Mouse (Mus musculus) fibroblast of lung, adult 2 months (primary cell): ENCODE data around the gene Hmgxb4.
A peak's percentile ranks its signal among the peaks of the same experiment; 100 is the strongest.
"Not testable (repeated sequence)": the region's sequence is repeated elsewhere in the genome, so short reads cannot be mapped to it uniquely, and the experiment has no call there.

Experiments used
- DNase-seq: peaks from one replicate; pipeline ENCODE4 v3.0.0-alpha.2; 2011; ENCODE audit warnings: low read depth

Gene Hmgxb4

GRCm38 (mm10) chr8:74993081-74993474 is at the start of gene Hmgxb4:
TSS of gene Hmgxb4 (plus strand) at chr8:74993356.
- no peak for DNase-seq

GRCm38 (mm10) chr8:74949445-74949844 is 43.7 kb upstream of the Hmgxb4 start:
- DNase-seq = no peak

DNA sequence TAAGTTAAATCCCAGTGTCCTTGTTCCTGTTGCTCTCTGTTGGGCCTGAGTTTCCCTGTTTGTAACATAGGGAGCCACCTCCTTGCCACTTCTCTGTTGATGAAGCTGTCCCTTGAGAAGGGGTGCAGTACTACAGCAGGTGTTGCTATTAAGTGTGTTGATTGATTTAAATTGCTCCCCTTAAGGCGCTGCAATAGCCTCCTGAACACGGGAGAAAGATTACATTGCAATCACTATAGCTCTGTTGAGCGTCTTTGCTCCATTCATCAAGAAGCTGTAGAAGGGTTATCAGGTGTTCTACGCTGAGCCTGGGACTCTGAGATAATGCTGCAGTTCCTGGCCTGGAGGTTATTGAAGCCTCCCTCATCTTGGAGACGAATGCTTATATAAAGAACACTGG is 29.2 kb upstream of the Hmgxb4 start:
- no peak for DNase-seq

- DNase-seq = not testable (repeated sequence)
Observed at GRCm38 (mm10) chr8:74970286-74970685, 22.9 kb upstream of the Hmgxb4 start.

DNA sequence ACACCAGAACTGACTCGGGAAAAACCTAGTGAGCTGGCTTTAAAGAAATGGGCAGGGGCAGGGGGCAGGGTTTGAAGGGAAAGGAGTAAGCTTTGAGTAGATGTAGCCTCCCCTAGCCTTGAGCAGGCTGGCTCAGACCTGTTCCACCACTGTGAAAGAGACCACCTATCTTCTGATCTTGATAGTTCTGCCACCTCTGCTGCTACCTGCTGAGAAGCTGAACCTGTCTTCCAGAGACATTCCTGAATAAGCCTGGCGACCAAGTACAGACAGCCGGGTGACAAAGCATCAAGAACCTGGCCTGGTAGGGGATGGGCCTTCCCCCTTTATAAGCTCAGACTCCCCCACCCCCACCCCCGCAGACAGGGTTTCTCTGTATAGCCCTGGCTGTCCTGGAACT is 21.5 kb upstream of the Hmgxb4 start:
- no peak for DNase-seq

- no peak for DNase-seq
Observed at GRCm38 (mm10) chr8:74972322-74972883, 20.8 kb upstream of the Hmgxb4 start.

GRCm38 (mm10) chr8:74973121-74973869 is 19.9 kb upstream of the Hmgxb4 start:
- DNase-seq = no peak

DNA sequence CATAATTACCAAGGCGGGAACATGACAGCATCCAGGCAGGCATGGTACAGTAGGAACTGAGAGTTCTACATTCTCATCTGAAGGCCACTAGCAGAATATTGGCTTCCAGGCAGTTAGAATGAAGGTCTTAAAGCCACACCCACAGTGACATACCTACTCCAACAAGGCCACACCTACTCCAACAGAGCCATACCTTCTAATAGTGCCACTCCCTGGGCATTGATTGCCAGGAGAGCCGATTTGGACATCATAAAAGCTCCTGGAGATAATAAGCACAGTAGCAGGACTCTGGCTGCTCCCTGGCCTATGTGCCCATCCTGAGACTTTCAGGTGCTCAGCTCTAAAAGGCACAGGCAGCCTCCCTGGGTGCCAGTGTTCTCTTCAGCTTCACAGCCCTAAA is 19.3 kb upstream of the Hmgxb4 start:
- no peak for DNase-seq

- no peak for DNase-seq
Observed at GRCm38 (mm10) chr8:74977427-74977826, 15.7 kb upstream of the Hmgxb4 start.

DNA sequence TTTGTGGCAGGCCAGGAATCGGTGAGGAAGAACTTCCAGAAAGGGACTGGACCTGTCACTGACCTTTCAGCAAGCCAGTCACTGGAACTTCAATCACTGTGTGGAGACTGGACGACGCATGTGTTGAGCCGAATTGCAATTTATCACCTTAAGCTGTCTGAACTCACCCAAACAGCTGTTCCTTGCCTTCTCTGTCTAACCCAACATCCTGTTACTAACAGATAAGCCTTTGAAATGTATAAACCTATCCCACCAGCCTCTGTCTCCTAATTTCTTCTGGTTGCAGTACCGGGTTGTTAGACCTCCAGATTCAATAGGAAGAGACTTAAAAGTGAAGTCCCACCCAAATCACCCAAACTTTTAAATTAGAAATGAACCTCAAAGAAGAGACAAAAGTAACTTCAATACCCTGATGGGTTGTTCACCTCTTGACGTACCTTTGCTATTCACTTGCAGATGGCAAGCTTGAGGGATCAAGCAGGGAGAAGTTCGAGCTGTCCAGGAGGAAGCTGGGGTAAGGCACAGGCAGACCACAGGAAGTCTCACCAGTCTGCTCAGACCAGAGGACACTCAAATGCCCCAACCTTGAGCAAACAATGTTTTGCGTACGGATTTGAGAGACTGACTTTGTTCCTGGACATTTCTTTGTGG is 13.0 kb upstream of the Hmgxb4 start:
- DNase-seq = no peak

DNA sequence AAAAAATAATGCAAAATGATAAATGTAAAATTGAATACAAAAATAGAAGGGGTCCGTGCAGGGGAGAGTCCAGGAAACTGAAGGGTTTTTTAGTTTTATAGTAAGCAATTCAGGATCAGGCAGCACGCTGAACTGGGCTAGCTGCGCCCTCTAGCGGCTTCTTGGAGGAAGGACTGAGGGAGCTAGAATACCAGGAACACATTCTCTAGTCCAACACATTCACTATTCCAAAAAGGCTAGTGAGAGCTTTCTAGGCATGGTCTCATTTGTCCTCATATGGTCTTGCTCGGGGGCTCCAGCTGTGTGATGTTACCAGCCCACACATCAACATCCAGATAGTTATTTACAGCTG is 12.5 kb upstream of the Hmgxb4 start:
- no peak for DNase-seq

DNA sequence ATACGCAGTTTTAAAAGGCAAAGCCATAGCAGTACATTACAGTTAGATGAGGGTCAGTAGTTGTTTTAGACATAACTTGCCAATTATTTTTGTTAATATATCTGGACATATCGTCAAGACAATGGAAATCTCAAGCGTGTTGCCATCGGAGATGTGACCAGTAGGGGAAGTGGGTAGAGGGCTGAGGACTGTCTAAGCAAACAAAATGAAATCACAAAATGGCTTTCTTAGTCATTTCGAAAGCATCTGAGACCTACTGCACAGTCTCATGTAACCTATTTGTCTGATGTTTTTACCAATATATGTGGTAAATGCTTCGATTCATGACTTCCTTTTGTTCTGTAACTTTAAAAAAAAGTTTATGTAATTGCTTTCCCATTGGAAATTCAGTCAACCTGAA is 11.3 kb upstream of the Hmgxb4 start:
- no peak for DNase-seq

DNA sequence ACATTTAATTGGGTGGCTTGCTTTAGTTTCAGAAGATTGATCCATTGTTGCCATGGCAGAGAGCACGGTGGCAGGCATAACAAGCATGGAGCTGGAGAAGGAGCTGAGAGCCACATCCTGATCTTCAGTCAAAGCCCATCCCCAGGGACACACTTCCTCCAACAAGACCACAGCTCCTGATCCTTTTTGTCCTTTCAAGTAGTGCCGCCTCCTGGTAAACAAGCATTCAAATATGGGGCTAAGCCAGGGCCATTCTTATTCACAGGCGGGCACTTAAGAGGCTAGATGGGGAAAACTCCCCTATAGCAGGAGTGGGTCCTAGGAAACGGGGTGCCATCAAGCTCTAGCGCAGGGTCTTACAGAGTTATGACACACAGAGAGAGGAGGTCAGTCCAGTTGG is 5.7 kb upstream of the Hmgxb4 start:
- no peak for DNase-seq

- DNase-seq = no peak
Observed at GRCm38 (mm10) chr8:74990021-74990420, 3.1 kb upstream of the Hmgxb4 start.

GRCm38 (mm10) chr8:74993475-74994451 is 607 bp downstream of the Hmgxb4 start:
- peak; percentile 58 for DNase-seq

GRCm38 (mm10) chr8:74994540-74994939 is 1.4 kb downstream of the Hmgxb4 start:
- no peak for DNase-seq

DNA sequence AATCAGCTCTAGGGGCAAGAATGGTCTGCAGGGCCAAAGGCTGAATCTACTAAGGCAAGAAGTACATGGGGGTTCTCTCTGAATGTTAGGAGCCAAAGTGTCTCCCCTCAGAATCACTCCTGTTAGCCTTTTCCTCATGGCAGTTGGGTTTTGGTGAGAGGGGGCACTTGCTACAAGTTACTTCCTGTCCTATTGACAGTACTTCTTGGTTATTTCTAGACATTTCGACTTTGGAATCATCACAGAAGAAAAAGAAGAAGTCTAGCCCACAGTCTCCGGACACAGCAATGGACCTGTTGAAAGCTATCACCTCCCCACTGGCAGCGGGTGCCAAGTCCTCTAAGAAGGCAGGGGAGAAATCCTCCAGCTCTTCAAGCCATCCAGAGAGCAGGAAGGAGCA is 7.3 kb downstream of the Hmgxb4 start:
- no peak for DNase-seq

DNA sequence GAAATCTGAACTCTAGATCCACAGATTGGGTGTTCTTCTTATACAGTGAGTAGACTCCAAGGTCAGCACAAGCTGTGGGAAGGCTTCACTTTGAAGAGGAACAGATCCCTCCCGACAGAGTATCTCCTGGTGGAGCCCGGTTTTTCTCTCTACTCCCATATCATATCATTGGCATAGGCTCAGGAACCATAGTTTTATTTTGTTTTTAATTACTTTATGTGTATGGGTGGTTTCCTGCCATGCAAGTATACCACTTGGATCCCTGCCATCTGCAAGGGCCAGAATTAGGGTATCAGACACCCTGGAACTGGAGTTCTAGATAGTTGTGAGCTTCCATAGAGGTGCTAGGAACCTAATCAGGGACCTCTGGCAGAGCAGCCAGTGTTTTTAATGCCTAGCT is 15.7 kb downstream of the Hmgxb4 start:
- no peak for DNase-seq

GRCm38 (mm10) chr8:75013557-75013956 is 20.4 kb downstream of the Hmgxb4 start:
- DNase-seq = no peak

DNA sequence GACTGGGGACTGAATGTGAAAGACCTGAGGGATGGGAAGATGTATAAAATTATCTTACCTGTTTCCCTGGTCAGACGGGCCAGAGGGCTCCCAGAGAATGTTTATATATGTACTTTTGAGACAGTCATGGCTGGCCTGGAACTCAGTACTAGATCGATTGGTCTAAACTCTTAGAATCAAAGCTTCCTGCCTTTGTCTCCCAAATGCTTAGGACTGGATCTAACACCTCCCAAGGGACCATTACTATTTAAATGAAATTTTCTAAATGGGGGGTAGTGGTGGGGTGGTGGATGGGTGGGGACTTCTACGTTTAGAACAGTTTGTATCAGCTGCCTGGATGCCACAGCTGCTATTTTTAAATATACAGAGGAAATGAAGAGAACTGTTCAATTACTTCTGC is 20.8 kb downstream of the Hmgxb4 start:
- no peak for DNase-seq

- no peak for DNase-seq
Observed at GRCm38 (mm10) chr8:75015981-75016380, 22.8 kb downstream of the Hmgxb4 start.

GRCm38 (mm10) chr8:75016422-75016821 is 23.3 kb downstream of the Hmgxb4 start:
- no peak for DNase-seq
